Mouse (Mus musculus): ENCODE measurements around the gene Itgb2.

DNA sequence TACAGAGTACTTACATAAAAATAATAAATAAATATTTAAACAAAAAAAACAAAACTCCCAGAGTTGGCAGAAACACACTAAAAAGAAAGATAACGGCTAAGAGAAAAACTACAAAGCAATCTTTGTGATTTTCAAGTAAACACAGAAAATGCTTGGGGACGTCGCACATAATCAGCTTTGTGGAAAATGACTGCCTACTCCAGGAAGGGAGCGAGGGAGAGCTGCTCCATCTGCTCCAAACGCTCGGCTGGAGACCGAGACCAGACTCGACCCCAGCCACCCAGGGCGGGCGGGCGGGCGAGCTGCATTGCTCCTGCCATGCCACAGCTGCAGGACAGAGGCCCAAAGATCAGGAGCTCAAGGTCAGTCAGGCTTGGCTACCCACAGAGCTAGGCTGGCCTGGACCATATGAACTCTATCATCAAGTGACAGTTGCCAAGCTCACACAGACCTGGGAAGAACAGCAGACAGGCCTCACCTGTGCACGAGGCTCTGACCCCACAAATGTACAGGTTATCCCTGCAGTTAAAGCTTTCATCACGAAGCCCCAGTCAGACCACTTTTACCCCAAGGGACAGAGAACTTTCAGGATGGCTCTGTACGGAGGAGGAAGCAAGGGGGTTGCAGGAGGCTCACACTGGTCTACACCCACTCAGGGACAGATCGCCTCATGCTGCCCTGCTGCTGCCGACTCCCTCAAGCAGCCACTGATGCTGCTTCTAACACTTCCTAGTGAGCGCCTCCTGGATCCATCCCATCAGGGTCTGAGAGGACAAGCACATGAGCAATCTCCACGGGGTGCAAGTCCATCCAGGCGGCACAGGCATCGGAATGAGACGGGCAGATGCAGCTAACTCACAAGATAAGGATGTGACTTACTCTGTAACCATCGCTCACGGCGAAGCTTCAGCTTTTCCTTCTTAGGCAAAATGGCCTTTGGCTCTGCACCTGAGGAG lies 26.8 kb upstream of the Itgb2 start:
- no peak for TF ChIP-seq CTCF (IDR thresholded peaks at IDR 0.05; ENCODE audit: low read depth)
- TF ChIP-seq EP300 (IDR thresholded peaks at IDR 0.05; ENCODE audit: low read depth), result no peak
